ENCODE assay signal across 10 mouse cellular contexts in genomic region chr13:48962519-48962918, GRCm38 (mm10). TPM values are rescaled to one million over a fixed set of nuclear protein-coding genes. Genes with fewer than 3 reads are reported as not detected.
DNase-seq lines count a peak whose midpoint lies in the region; ATAC-seq and TF ChIP-seq lines count a peak whose summit lies in the region.
"Had no signal": no experiment of that assay in that cellular context is flagged by ENCODE, and none has a peak within 500 bp of the region (broad histone marks: within the 10 kb centered on the region; RNA-seq: fewer than 3 reads in every experiment).

No protein-coding gene starts in this region.

- H3K4me2 ChIP-seq in kidney, embryonic 14.5 days (replicated peaks; ENCODE audit: low read depth, low read length): no peak overlapping the region
- no peak overlapping the region for H3K4me2 ChIP-seq in heart, embryonic 14.5 days (ENCODE audit: low read length)
- peak overlapping the region; percentile 59 for H3K4me2 ChIP-seq in liver, embryonic 14.5 days (ENCODE audit: low read depth)
- H3K4me2 ChIP-seq in stomach, embryonic 15.5 days: peak overlapping the region; percentile 21; the same call in 1 of the 2 replicates
- no peak overlapping the region for H3K4me2 ChIP-seq in forebrain, embryonic 14.5 days (ENCODE audit: low read length)

- no peaks in the 10 kb centered on the region for H3K36me3 ChIP-seq in kidney, embryonic 14.5 days (ENCODE audit: control insufficient read depth, insufficient read depth, low read length)
- peaks cover 7% of the 10 kb centered on the region; the same call in 1 of the 2 replicates for H3K36me3 ChIP-seq in heart, embryonic 14.5 days (ENCODE audit: control insufficient read depth, insufficient read depth, low read length)
- peaks cover 3% of the 10 kb centered on the region for H3K36me3 ChIP-seq in liver, embryonic 14.5 days (replicated peaks; ENCODE audit: control insufficient read depth, insufficient read depth, low read depth)
- H3K36me3 ChIP-seq in stomach, embryonic 15.5 days: no peaks in the 10 kb centered on the region
- H3K36me3 ChIP-seq in forebrain, embryonic 14.5 days (ENCODE audit: control insufficient read depth, insufficient read depth, low read length): no peaks in the 10 kb centered on the region

- TF ChIP-seq CTCF in liver, embryonic 14.5 days (IDR thresholded peaks at IDR 0.05; ENCODE audit: low read depth): no peak

- WGBS in kidney, embryonic 14.5 days: 73% methylated on average over 3 of the region's 3 CpGs
- 38% methylated on average over 3 of the region's 3 CpGs for WGBS in heart, embryonic 14.5 days
- 15% methylated on average over 3 of the region's 3 CpGs for whole genome bisulfite sequencing in liver, embryonic 14.5 days (ENCODE audit: insufficient replicate concordance)
- WGBS in stomach, embryonic 15.5 days: 32% methylated on average over 3 of the region's 3 CpGs
- WGBS in forebrain, embryonic 14.5 days: 77% methylated on average over 3 of the region's 3 CpGs

- H3K9ac ChIP-seq in kidney, embryonic 14.5 days (ENCODE audit: low read depth, low read length): no peak overlapping the region
- peak overlapping the region; percentile 25; the same call in 1 of the 2 replicates for H3K9ac ChIP-seq in heart, embryonic 14.5 days (ENCODE audit: low read length)
- peak overlapping the region; percentile 49 for H3K9ac ChIP-seq in liver, embryonic 14.5 days (replicated peaks)
- no peak overlapping the region for H3K9ac ChIP-seq in stomach, embryonic 15.5 days
- no peak overlapping the region for H3K9ac ChIP-seq in forebrain, embryonic 14.5 days (ENCODE audit: low read length)

- peak; percentile 54 for DNase-seq in kidney, adult 11 months
- DNase-seq in liver, embryonic 14.5 days (ENCODE audit: low read depth in 3 of 3, low spot score in 3 of 3): peak in 2 of 3 experiments; percentile 37 to 39
- DNase-seq in cerebellum, adult 9-10 months: no peak
- DNase-seq in forebrain, embryonic 14.5 days (ENCODE audit: low spot score): no peak
- DNase-seq in adrenal gland, postnatal 36 days: no peak
- DNase-seq: adrenal gland, postnatal 10 days; spleen, adult 18-20 months had no signal

- TF ChIP-seq EP300 in liver, embryonic 14.5 days (IDR thresholded peaks at IDR 0.05; ENCODE audit: low read depth): no peak

- no peak for ATAC-seq in kidney, embryonic 14.5 days (ENCODE audit: low FRiP score, low TSS enrichment)
- ATAC-seq in heart, embryonic 14.5 days (ENCODE audit: insufficient number of reproducible peaks, insufficient read depth, low FRiP score, low read depth): no peak
- peak; percentile 22; the same call in 1 of the 2 replicates for ATAC-seq in liver, embryonic 14.5 days (ENCODE audit: insufficient read depth)
- ATAC-seq in stomach, embryonic 15.5 days (ENCODE audit: insufficient read depth, low FRiP score, low read depth): peak; percentile 83
- ATAC-seq in forebrain, embryonic 14.5 days: no peak

- H3K4me3 ChIP-seq in kidney, embryonic 14.5 days (ENCODE audit: low read length): no peak overlapping the region
- H3K4me3 ChIP-seq in heart, embryonic 14.5 days (ENCODE audit: control insufficient read depth in 1 of 2, insufficient read depth in 1 of 2, low read depth in 1 of 2, low read length in 2 of 2): no peak overlapping the region
- H3K4me3 ChIP-seq in liver, embryonic 14.5 days (ENCODE audit: insufficient read depth in 1 of 2, low read depth in 2 of 2, low read length in 2 of 2): peak overlapping the region in 1 of 2 experiments; percentile 12; a peak in 2 of 4 replicates
- no peak overlapping the region for H3K4me3 ChIP-seq in stomach, embryonic 15.5 days (replicated peaks)
- no peak overlapping the region for H3K4me3 ChIP-seq in forebrain, embryonic 14.5 days (ENCODE audit: low read depth, low read length)

- H3K9me3 ChIP-seq in kidney, embryonic 14.5 days (ENCODE audit: control insufficient read depth, low read length): no peaks in the 10 kb centered on the region
- H3K9me3 ChIP-seq in heart, embryonic 14.5 days (ENCODE audit: control insufficient read depth, low read length): no peaks in the 10 kb centered on the region
- no peaks in the 10 kb centered on the region for H3K9me3 ChIP-seq in liver, embryonic 14.5 days (ENCODE audit: control insufficient read depth, low read length)
- H3K9me3 ChIP-seq in stomach, embryonic 15.5 days: no peaks in the 10 kb centered on the region
- no peaks in the 10 kb centered on the region for H3K9me3 ChIP-seq in forebrain, embryonic 14.5 days (replicated peaks; ENCODE audit: control insufficient read depth, low read length)

- peaks cover 16% of the 10 kb centered on the region for H3K4me1 ChIP-seq in kidney, embryonic 14.5 days (ENCODE audit: control insufficient read depth, insufficient read depth, low read length)
- H3K4me1 ChIP-seq in heart, embryonic 14.5 days (ENCODE audit: control insufficient read depth in 2 of 2, insufficient read depth in 2 of 2, low read length in 2 of 2): peaks cover 10 to 44% of the 10 kb centered on the region in 2 experiments
- peaks cover 38 to 43% of the 10 kb centered on the region in 2 experiments for H3K4me1 ChIP-seq in liver, embryonic 14.5 days (replicated peaks; ENCODE audit: control insufficient read depth in 2 of 2, insufficient read depth in 2 of 2, low read length in 1 of 2)
- H3K4me1 ChIP-seq in stomach, embryonic 15.5 days: peaks cover 33% of the 10 kb centered on the region
- H3K4me1 ChIP-seq in forebrain, embryonic 14.5 days (ENCODE audit: control insufficient read depth, insufficient read depth, low read length): peaks cover 20% of the 10 kb centered on the region

- no peak overlapping the region for H3K27ac ChIP-seq in kidney, embryonic 14.5 days (ENCODE audit: low read depth, low read length)
- H3K27ac ChIP-seq in heart, embryonic 14.5 days (replicated peaks in 1 of 2; ENCODE audit: control insufficient read depth in 1 of 2, insufficient read depth in 1 of 2, low read depth in 2 of 2, low read length in 2 of 2): peak overlapping the region in 1 of 2 experiments; percentile 28; a peak in 1 of 4 replicates
- H3K27ac ChIP-seq in liver, embryonic 14.5 days: peak overlapping the region; percentile 69
- peak overlapping the region; percentile 86 for H3K27ac ChIP-seq in stomach, embryonic 15.5 days
- no peak overlapping the region for H3K27ac ChIP-seq in forebrain, embryonic 14.5 days (ENCODE audit: low read depth, low read length)

- no peaks in the 10 kb centered on the region for H3K27me3 ChIP-seq in kidney, embryonic 14.5 days (ENCODE audit: control insufficient read depth, insufficient read depth, low read length)
- no peaks in the 10 kb centered on the region for H3K27me3 ChIP-seq in heart, embryonic 14.5 days (ENCODE audit: control insufficient read depth, insufficient read depth, low read length)
- H3K27me3 ChIP-seq in liver, embryonic 14.5 days (ENCODE audit: control insufficient read depth, insufficient read depth, low read length): no peaks in the 10 kb centered on the region
- no peaks in the 10 kb centered on the region for H3K27me3 ChIP-seq in stomach, embryonic 15.5 days (replicated peaks)
- no peaks in the 10 kb centered on the region for H3K27me3 ChIP-seq in forebrain, embryonic 14.5 days (replicated peaks; ENCODE audit: control insufficient read depth, insufficient read depth, low read length)

RNA-seq across cellular contexts. Expression of gene Fam120a, which starts 5.3 kb away (rescaled TPM):
- 41.4 and 49.6 TPM in 2 replicates for polyA plus RNA-seq in kidney, embryonic 14.5 days (2014; fragmentation: Nextera tagmentation; extraction: Ambion mirVana)
- polyA plus RNA-seq in heart, embryonic 14.5 days (2014; fragmentation: Nextera tagmentation; extraction: Ambion mirVana): 27.9 and 29.7 TPM in 2 replicates
- polyA plus RNA-seq in liver, embryonic 14.5 days (2012; rRNA removed): 33.9 and 37.4 TPM in 2 replicates
- polyA plus RNA-seq in liver, embryonic 14.5 days (2014; fragmentation: Nextera tagmentation; extraction: Ambion mirVana): 19.1 and 23.2 TPM in 2 replicates
- polyA plus RNA-seq in stomach, embryonic 15.5 days (2015; fragmentation: Nextera tagmentation; extraction: Ambion mirVana): 30.1 and 30.5 TPM in 2 replicates
- 17.8 and 18.7 TPM in 2 replicates for polyA plus RNA-seq in forebrain, embryonic 14.5 days (2014; fragmentation: Nextera tagmentation; extraction: Ambion mirVana)
- 100 to 1,000 TPM; 182 to 184 TPM for total RNA-seq in adrenal gland, postnatal 36 days (2021)

Comparison
In these comparisons a context has a peak if more than half of its experiments do, and no peak if none do; other contexts are left out.
1. DNase-seq: peak in kidney, adult 11 months (single experiment) and liver, embryonic 14.5 days (2 of 3); none in cerebellum, adult 9-10 months (single experiment), forebrain, embryonic 14.5 days (single experiment) and adrenal gland, postnatal 36 days (0 of 2).
2. ATAC-seq: peak in liver, embryonic 14.5 days (single experiment) and stomach, embryonic 15.5 days (single experiment); none in kidney, embryonic 14.5 days (single experiment), heart, embryonic 14.5 days (single experiment) and forebrain, embryonic 14.5 days (single experiment).
3. H3K27ac ChIP-seq: peak in liver, embryonic 14.5 days (single experiment) and stomach, embryonic 15.5 days (single experiment); none in kidney, embryonic 14.5 days (single experiment) and forebrain, embryonic 14.5 days (single experiment).
4. H3K4me2 ChIP-seq: peak in liver, embryonic 14.5 days (single experiment) and stomach, embryonic 15.5 days (single experiment); none in kidney, embryonic 14.5 days (single experiment), heart, embryonic 14.5 days (single experiment) and forebrain, embryonic 14.5 days (single experiment).
5. H3K9ac ChIP-seq: peak in heart, embryonic 14.5 days (single experiment) and liver, embryonic 14.5 days (single experiment); none in kidney, embryonic 14.5 days (single experiment), stomach, embryonic 15.5 days (single experiment) and forebrain, embryonic 14.5 days (single experiment).